Mouse (Mus musculus): ENCODE measurements around the gene Ube2i.
"Not testable (repeated sequence)": the region's sequence is repeated elsewhere in the genome, so short reads cannot be mapped to it uniquely, and the experiment has no call there.

The Ube2i gene

GRCm38 (mm10) chr17:25239695-25240636, 34.5 kb downstream of the Ube2i start, which contains the start of the genes Gnptg and Tsr3:
Gene Gnptg (minus strand): TSS chr17:25240124.
Gene Tsr3 (plus strand): TSS chr17:25240170.
- peak; percentile 89 for DNase-seq (ENCODE audit: low read depth, low spot score)
- Histone ChIP-seq H3K27me3 (ENCODE audit: control insufficient read depth, insufficient read depth, low read length, poor library complexity, severe bottlenecking) (no peaks in the 10 kb centered on the region), H3K36me3 (ENCODE audit: control insufficient read depth, insufficient read depth, low read length, poor library complexity, severe bottlenecking) (no peaks in the 10 kb centered on the region; the same call in 1 of the 2 replicates)

- DNase-seq (ENCODE audit: low read depth, low spot score), result no peak
- peaks cover 1% of the 10 kb centered on the region; the same call in 1 of the 2 replicates for H3K36me3 ChIP-seq (ENCODE audit: control insufficient read depth, insufficient read depth, low read length, poor library complexity, severe bottlenecking)
- no peaks in the 10 kb centered on the region for H3K27me3 ChIP-seq (ENCODE audit: control insufficient read depth, insufficient read depth, low read length, poor library complexity, severe bottlenecking)
These were observed 38.8 kb downstream of the Ube2i start for GRCm38 (mm10) chr17:25235635-25236034.

GRCm38 (mm10) chr17:25231621-25232020, 42.8 kb downstream of the Ube2i start:
- H3K27me3 ChIP-seq (ENCODE audit: control insufficient read depth, insufficient read depth, low read length, poor library complexity, severe bottlenecking); H3K36me3 ChIP-seq (ENCODE audit: control insufficient read depth, insufficient read depth, low read length, poor library complexity, severe bottlenecking); DNase-seq (ENCODE audit: low read depth, low spot score): not testable (repeated sequence)

- no peak for DNase-seq (ENCODE audit: low read depth, low spot score)
- H3K27me3 ChIP-seq (ENCODE audit: control insufficient read depth, insufficient read depth, low read length, poor library complexity, severe bottlenecking), result no peaks in the 10 kb centered on the region
- peaks cover 5% of the 10 kb centered on the region for H3K36me3 ChIP-seq (ENCODE audit: control insufficient read depth, insufficient read depth, low read length, poor library complexity, severe bottlenecking)
These were observed 43.7 kb downstream of the Ube2i start for GRCm38 (mm10) chr17:25230700-25231099.

- H3K27me3 ChIP-seq (ENCODE audit: control insufficient read depth, insufficient read depth, low read length, poor library complexity, severe bottlenecking); DNase-seq (ENCODE audit: low read depth, low spot score); H3K36me3 ChIP-seq (ENCODE audit: control insufficient read depth, insufficient read depth, low read length, poor library complexity, severe bottlenecking): not testable (repeated sequence)
These were observed 44.3 kb downstream of the Ube2i start for GRCm38 (mm10) chr17:25230014-25230655.

- H3K27me3 ChIP-seq (ENCODE audit: control insufficient read depth, insufficient read depth, low read length, poor library complexity, severe bottlenecking), result no peaks in the 10 kb centered on the region
- no peak for DNase-seq (ENCODE audit: low read depth, low spot score)
- H3K36me3 ChIP-seq (ENCODE audit: control insufficient read depth, insufficient read depth, low read length, poor library complexity, severe bottlenecking), result peaks cover 5% of the 10 kb centered on the region
These were observed 46.4 kb downstream of the Ube2i start for GRCm38 (mm10) chr17:25227991-25228390.

GRCm38 (mm10) chr17:25225659-25226058, 48.8 kb downstream of the Ube2i start:
- Histone ChIP-seq H3K27me3 (ENCODE audit: control insufficient read depth, insufficient read depth, low read length, poor library complexity, severe bottlenecking) (no peaks in the 10 kb centered on the region), H3K36me3 (ENCODE audit: control insufficient read depth, insufficient read depth, low read length, poor library complexity, severe bottlenecking) (peaks cover 4% of the 10 kb centered on the region)
- no peak for DNase-seq (ENCODE audit: low read depth, low spot score)

GRCm38 (mm10) chr17:25224586-25225222, 49.7 kb downstream of the Ube2i start:
- DNase-seq (ENCODE audit: low read depth, low spot score), result peak; percentile 68
- Histone ChIP-seq H3K36me3 (ENCODE audit: control insufficient read depth, insufficient read depth, low read length, poor library complexity, severe bottlenecking) (no peaks in the 10 kb centered on the region; the same call in 1 of the 2 replicates), H3K27me3 (ENCODE audit: control insufficient read depth, insufficient read depth, low read length, poor library complexity, severe bottlenecking) (no peaks in the 10 kb centered on the region)

GRCm38 (mm10) chr17:25222951-25223601, 51.3 kb downstream of the Ube2i start:
- DNase-seq (ENCODE audit: low read depth, low spot score), result no peak
- Histone ChIP-seq H3K36me3 (ENCODE audit: control insufficient read depth, insufficient read depth, low read length, poor library complexity, severe bottlenecking) (no peaks in the 10 kb centered on the region; the same call in 1 of the 2 replicates), H3K27me3 (ENCODE audit: control insufficient read depth, insufficient read depth, low read length, poor library complexity, severe bottlenecking) (no peaks in the 10 kb centered on the region)

GRCm38 (mm10) chr17:25222504-25222940, 51.9 kb downstream of the Ube2i start:
- DNase-seq (ENCODE audit: low read depth, low spot score), result peak; percentile 47
- not testable (repeated sequence) for H3K36me3 ChIP-seq (ENCODE audit: control insufficient read depth, insufficient read depth, low read length, poor library complexity, severe bottlenecking); H3K27me3 ChIP-seq (ENCODE audit: control insufficient read depth, insufficient read depth, low read length, poor library complexity, severe bottlenecking)

GRCm38 (mm10) chr17:25221821-25222503, 52.5 kb downstream of the Ube2i start:
- DNase-seq (ENCODE audit: low read depth, low spot score), result peak; percentile 64

GRCm38 (mm10) chr17:25220746-25221145, 53.7 kb downstream of the Ube2i start:
- H3K36me3 ChIP-seq (ENCODE audit: control insufficient read depth, insufficient read depth, low read length, poor library complexity, severe bottlenecking), result no peaks in the 10 kb centered on the region; the same call in 1 of the 2 replicates
- H3K27me3 ChIP-seq (ENCODE audit: control insufficient read depth, insufficient read depth, low read length, poor library complexity, severe bottlenecking), result no peaks in the 10 kb centered on the region
- DNase-seq (ENCODE audit: low read depth, low spot score), result no peak

More at GRCm38 (mm10) chr17:25221821-25222503, 52.5 kb downstream of the Ube2i start:
- Histone ChIP-seq H3K27me3 (ENCODE audit: control insufficient read depth, insufficient read depth, low read length, poor library complexity, severe bottlenecking) (no peaks in the 10 kb centered on the region), H3K36me3 (ENCODE audit: control insufficient read depth, insufficient read depth, low read length, poor library complexity, severe bottlenecking) (no peaks in the 10 kb centered on the region; the same call in 1 of the 2 replicates)

GRCm38 (mm10) chr17:25219492-25220295, 54.7 kb downstream of the Ube2i start:
- no peaks in the 10 kb centered on the region for H3K27me3 ChIP-seq (ENCODE audit: control insufficient read depth, insufficient read depth, low read length, poor library complexity, severe bottlenecking)
- no peak for DNase-seq (ENCODE audit: low read depth, low spot score)
- no peaks in the 10 kb centered on the region; the same call in 1 of the 2 replicates for H3K36me3 ChIP-seq (ENCODE audit: control insufficient read depth, insufficient read depth, low read length, poor library complexity, severe bottlenecking)

Measured in splenic B cell, adult 2 months (primary cell).